Mouse (Mus musculus): ENCODE measurements around the gene Pkmyt1.

- TF ChIP-seq POLR2A (IDR thresholded peaks at IDR 0.05; ENCODE audit: insufficient read length, low read depth) (no peak), MAX (IDR thresholded peaks at IDR 0.05; ENCODE audit: low read depth) (no peak), POLR2AphosphoS2 (IDR thresholded peaks at IDR 0.05; ENCODE audit: insufficient read length, low read depth) (no peak), TCF12 (IDR thresholded peaks at IDR 0.05; ENCODE audit: insufficient read depth, poor library complexity, severe bottlenecking) (no peak), MYOD1 (IDR thresholded peaks at IDR 0.05; ENCODE audit: control insufficient read depth in 1 of 3, insufficient read length in 2 of 3, low read depth in 2 of 3) (no peak)
Observed at GRCm38 (mm10) chr17:23757581-23757980, 31.4 kb downstream of the Pkmyt1 start.

Measured in myocyte (in vitro differentiated cells).